Mouse (Mus musculus) neural tube, embryonic 12.5 days (tissue): ENCODE measurements around the gene Prr7. TPM values are rescaled to one million over a fixed set of nuclear protein-coding genes. Genes with fewer than 3 reads are reported as not detected.

Source experiments
- ATAC-seq: fragments of 200-750 bp; cut with Nextera tagmentation; 2 replicates; pipeline ENCODE4 v1.8.0; 2017; ENCODE audit warnings: low read depth, mild to moderate bottlenecking, moderate TSS enrichment, moderate library complexity; ENCODE audit not compliant: low FRiP score
- H3K27ac ChIP-seq: fragments of 300-500 bp; sonication (generic); 2 replicates; pipeline ENCODE4 v1.5.1; 2016
- H3K27me3 ChIP-seq: fragments of 300-500 bp; sonication (generic); replicated peaks from 2 replicates; pipeline ENCODE4 v1.6.1; 2016; ENCODE audit warnings: mild to moderate bottlenecking
- H3K36me3 ChIP-seq: fragments of 300-500 bp; sonication (generic); 2 replicates; pipeline ENCODE4 v1.6.1; 2016; ENCODE audit warnings: mild to moderate bottlenecking
- H3K4me1 ChIP-seq: fragments of 300-500 bp; sonication (generic); 2 replicates; pipeline ENCODE4 v1.6.1; 2016
- H3K4me2 ChIP-seq: fragments of 300-500 bp; sonication (generic); replicated peaks from 2 replicates; pipeline ENCODE4 v1.6.1; 2016; ENCODE audit warnings: mild to moderate bottlenecking
- H3K4me3 ChIP-seq: fragments of 300-500 bp; sonication (generic); 2 replicates; pipeline ENCODE4 v1.5.1; 2016
- H3K9ac ChIP-seq: fragments of 300-500 bp; sonication (generic); 2 replicates; pipeline ENCODE4 v1.6.1; 2016; ENCODE audit warnings: mild to moderate bottlenecking
- H3K9me3 ChIP-seq: fragments of 300-500 bp; sonication (generic); 2 replicates; pipeline ENCODE4 v1.6.1; 2016; ENCODE audit warnings: mild to moderate bottlenecking
- WGBS: fragments of 180-500 bp; shearing (Covaris S2); methylation state at CpG from one replicate; pipeline ENCODE4 v1.1.7; 2016; 5-methylcytosine and 5-hydroxymethylcytosine counted together
- polyA plus RNA-seq: library from polyadenylated mRNA; unstranded; fragments of >200 nt; fragmentation: Nextera tagmentation; extraction: Ambion mirVana; gene quantifications from 2 replicates; pipeline ENCODE4 v1.2.1, GENCODE M21; 2016

Prr7 gene
- polyA plus RNA-seq, 1 experiment from 2014 or later = 1.8 TPM

- H3K9ac ChIP-seq = peak overlapping the region; percentile 82
- 16% methylated on average over 18 of the region's 18 CpGs for WGBS
Observed at GRCm38 (mm10) chr13:55473076-55473831, 9.2 kb downstream of the Prr7 start.

DNA sequence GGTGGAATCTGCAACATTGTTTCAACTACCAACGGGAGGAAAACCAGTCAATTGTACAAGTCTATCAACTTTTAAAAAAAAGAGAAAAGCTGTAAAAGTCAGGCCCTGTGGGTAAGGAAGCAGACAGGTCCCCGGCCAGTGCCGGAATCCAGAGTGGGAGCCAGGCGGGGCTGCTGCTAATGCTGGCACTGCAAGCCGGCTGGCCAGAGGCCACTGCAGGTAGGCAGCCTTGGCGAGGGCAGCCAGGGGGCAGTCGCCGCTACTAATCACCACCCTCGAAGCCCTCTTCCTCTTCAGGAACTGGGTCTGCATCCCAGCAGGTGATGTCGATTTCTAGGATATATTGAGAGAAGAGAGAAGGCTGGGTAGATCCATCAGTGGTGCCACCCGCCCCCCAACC is 9.9 kb downstream of the Prr7 start:
- Histone ChIP-seq H3K4me3 (no peak overlapping the region), H3K9ac (no peak overlapping the region), H3K36me3 (peaks cover 53% of the 10 kb centered on the region), H3K9me3 (no peaks in the 10 kb centered on the region), H3K27me3 (no peaks in the 10 kb centered on the region), H3K4me1 (peaks cover 75% of the 10 kb centered on the region), H3K4me2 (0 out of 2 replicates have a peak overlapping the region, but pooled peaks have one; percentile 96), H3K27ac (no peak overlapping the region)
- 58% methylated on average over 11 of the region's 11 CpGs for WGBS
- ATAC-seq = no peak

More at GRCm38 (mm10) chr13:55473076-55473831, 9.2 kb downstream of the Prr7 start:
- Histone ChIP-seq H3K9me3 (no peaks in the 10 kb centered on the region), H3K36me3 (peaks cover 48% of the 10 kb centered on the region), H3K4me3 (peak overlapping the region; percentile 52), H3K27ac (peak overlapping the region; percentile 86), H3K27me3 (no peaks in the 10 kb centered on the region), H3K4me2 (peak overlapping the region; percentile 96), H3K4me1 (peaks cover 76% of the 10 kb centered on the region)
- ATAC-seq = no peak

DNA sequence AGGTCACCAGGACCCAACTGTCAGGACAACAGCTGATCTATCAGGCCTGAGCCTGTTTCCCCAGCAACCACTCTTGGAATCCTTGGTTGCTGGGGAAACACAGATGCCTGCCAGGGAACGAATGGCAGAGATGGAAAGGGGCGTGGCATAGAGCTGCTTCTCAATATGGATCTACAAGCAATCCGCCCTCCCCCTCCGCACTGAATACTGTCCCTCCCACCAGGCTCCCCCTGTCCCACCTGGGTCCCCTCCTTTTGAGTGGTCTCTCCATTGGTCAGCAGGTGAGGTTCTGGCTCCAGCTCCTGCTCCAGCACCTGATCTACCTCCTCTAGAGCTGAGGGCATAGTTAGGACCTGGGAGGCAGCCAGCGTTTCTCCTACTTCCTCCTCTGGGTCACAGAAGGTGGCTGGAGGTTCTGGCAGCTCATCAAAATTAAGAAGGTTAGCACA is 10.6 kb downstream of the Prr7 start:
- 22% methylated on average over 5 of the region's 5 CpGs for WGBS
- H3K9ac ChIP-seq = peak overlapping the region; percentile 2; the same call in 1 of the 2 replicates
- H3K4me1 ChIP-seq = peaks cover 69% of the 10 kb centered on the region
- peak overlapping the region; percentile 10; the same call in 1 of the 2 replicates for H3K4me2 ChIP-seq
- H3K4me3 ChIP-seq = no peak overlapping the region
- H3K27ac ChIP-seq = no peak overlapping the region
- H3K27me3 ChIP-seq = no peaks in the 10 kb centered on the region
- no peaks in the 10 kb centered on the region for H3K9me3 ChIP-seq
- H3K36me3 ChIP-seq = peaks cover 60% of the 10 kb centered on the region
- ATAC-seq = no peak

DNA sequence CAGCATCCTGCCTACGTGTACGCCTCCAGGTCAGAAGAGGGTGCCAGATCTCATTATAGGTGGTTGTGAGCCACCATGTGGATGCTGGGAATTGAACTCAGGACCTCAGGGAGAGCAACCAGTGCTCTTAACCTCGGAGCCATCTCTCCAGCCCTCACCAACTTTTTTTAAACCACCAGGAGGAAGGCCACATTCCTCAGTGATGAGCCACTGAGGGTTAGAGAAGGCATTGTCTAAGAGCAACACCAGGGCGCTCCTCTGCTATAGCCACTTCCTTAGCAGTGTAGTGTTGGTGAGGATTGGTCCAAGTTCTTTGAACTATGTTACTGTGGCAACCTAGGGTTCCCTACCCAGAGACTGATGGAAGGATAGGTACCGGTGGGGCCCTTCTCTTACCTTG is 11.7 kb downstream of the Prr7 start:
- Histone ChIP-seq H3K9me3 (no peaks in the 10 kb centered on the region), H3K27ac (no peak overlapping the region), H3K4me2 (no peak overlapping the region), H3K4me3 (no peak overlapping the region), H3K36me3 (peaks cover 71% of the 10 kb centered on the region), H3K9ac (0 out of 2 replicates have a peak overlapping the region, but pooled peaks have one; percentile 26), H3K27me3 (no peaks in the 10 kb centered on the region), H3K4me1 (peaks cover 58% of the 10 kb centered on the region)
- 94% methylated on average over 5 of the region's 5 CpGs for WGBS
- no peak for ATAC-seq

DNA sequence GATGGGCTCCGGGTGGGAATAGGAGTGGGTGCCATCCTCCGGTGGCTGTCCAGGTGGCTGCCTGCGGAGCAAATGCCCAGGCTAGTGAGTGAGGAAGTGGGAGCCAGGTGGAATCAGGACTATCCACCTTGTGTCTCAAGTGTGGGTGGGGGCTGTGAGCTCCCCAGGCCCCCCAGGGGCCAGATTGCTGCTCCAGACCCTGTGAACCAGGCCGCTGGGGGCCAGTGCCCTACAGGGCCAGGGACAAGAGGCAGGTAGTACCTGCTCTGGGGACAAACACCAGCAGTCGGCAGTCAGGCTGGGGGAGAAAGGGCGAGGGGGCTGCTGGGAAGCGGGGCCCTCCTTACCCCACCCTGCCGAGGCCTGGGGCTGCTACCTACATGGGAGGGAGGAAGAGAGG is 12.2 kb downstream of the Prr7 start:
- Histone ChIP-seq H3K36me3 (peaks cover 76% of the 10 kb centered on the region), H3K27me3 (no peaks in the 10 kb centered on the region), H3K4me2 (no peak overlapping the region), H3K4me1 (peaks cover 53% of the 10 kb centered on the region), H3K4me3 (0 out of 2 replicates have a peak overlapping the region, but pooled peaks have one; percentile 5), H3K27ac (no peak overlapping the region; the same call in 1 of the 2 replicates), H3K9me3 (no peaks in the 10 kb centered on the region), H3K9ac (peak overlapping the region; percentile 26; the same call in 1 of the 2 replicates)
- 94% methylated on average over 8 of the region's 8 CpGs for WGBS
- ATAC-seq = no peak

GRCm38 (mm10) chr13:55477492-55477891 is 13.4 kb downstream of the Prr7 start:
- Histone ChIP-seq H3K36me3 (peaks cover 89% of the 10 kb centered on the region), H3K4me3 (no peak overlapping the region), H3K9me3 (no peaks in the 10 kb centered on the region), H3K9ac (no peak overlapping the region), H3K4me2 (no peak overlapping the region), H3K27ac (no peak overlapping the region), H3K27me3 (no peaks in the 10 kb centered on the region), H3K4me1 (peaks cover 47% of the 10 kb centered on the region)
- 69% methylated on average over 16 of the region's 16 CpGs for WGBS
- ATAC-seq = no peak

DNA sequence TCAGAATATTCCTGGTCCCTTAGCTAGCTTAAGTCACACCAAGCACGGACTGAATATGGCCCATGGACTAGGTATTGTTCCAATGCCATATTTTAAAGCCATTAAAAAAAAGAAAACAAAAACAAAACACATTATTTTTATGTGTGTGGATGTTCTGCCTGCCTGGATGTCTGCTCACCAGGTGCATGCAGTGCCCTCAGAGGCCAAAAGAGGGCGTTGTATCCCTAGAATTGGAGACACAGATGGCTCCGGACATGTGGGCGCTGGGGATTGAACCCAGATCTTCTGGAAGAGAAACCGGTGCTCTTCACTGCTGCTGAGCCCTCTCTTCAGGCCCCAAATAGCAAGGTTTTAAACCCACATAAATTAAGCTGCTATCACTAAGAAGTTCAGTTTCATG is 14.0 kb downstream of the Prr7 start:
- peaks cover 94% of the 10 kb centered on the region for H3K36me3 ChIP-seq
- no peak for ATAC-seq
- peaks cover 47% of the 10 kb centered on the region for H3K4me1 ChIP-seq

GRCm38 (mm10) chr13:55479008-55479407 is 14.9 kb downstream of the Prr7 start:
- Histone ChIP-seq H3K9ac (no peak overlapping the region), H3K9me3 (no peaks in the 10 kb centered on the region), H3K4me3 (no peak overlapping the region), H3K27me3 (no peaks in the 10 kb centered on the region), H3K27ac (no peak overlapping the region), H3K4me1 (peaks cover 48% of the 10 kb centered on the region), H3K36me3 (peaks cover 91% of the 10 kb centered on the region), H3K4me2 (no peak overlapping the region)
- no peak for ATAC-seq
- 85% methylated on average over 7 of the region's 7 CpGs for WGBS

More for the DNA sequence above, 14.0 kb downstream of the Prr7 start:
- no peak overlapping the region for H3K9ac ChIP-seq
- 45% methylated on average over 5 of the region's 5 CpGs for WGBS
- H3K27ac ChIP-seq = no peak overlapping the region
- H3K4me3 ChIP-seq = no peak overlapping the region
- no peak overlapping the region for H3K4me2 ChIP-seq
- H3K9me3 ChIP-seq = no peaks in the 10 kb centered on the region
- no peaks in the 10 kb centered on the region for H3K27me3 ChIP-seq

DNA sequence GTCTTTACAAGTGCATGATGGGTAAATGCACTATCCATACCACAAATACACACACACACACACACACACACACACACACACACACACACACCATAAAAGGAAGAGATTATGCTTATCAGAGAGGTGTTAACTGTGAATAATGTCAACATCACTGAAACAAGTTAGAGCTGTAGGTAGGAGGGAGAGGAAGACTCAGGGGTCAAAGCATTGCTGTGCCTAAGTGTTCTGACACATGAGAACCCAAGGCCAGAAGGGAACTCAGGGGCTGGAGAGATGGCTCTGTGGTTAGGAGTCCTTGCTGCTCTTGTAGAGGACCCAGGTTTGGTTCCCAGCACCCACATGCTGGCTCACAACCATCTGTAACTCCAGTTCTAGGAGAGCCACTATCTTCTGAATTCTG is 15.9 kb downstream of the Prr7 start:
- H3K36me3 ChIP-seq = peaks cover 82% of the 10 kb centered on the region
- H3K4me3 ChIP-seq = no peak overlapping the region
- H3K4me1 ChIP-seq = peaks cover 48% of the 10 kb centered on the region
- no peak overlapping the region for H3K4me2 ChIP-seq
- ATAC-seq = no peak
- H3K27me3 ChIP-seq = no peaks in the 10 kb centered on the region
- H3K9me3 ChIP-seq = no peaks in the 10 kb centered on the region
- H3K9ac ChIP-seq = no peak overlapping the region
- H3K27ac ChIP-seq = no peak overlapping the region

GRCm38 (mm10) chr13:55482542-55482941 is 18.5 kb downstream of the Prr7 start:
- H3K4me2 ChIP-seq = peak overlapping the region; percentile 91
- no peak overlapping the region; the same call in 1 of the 2 replicates for H3K4me3 ChIP-seq

DNA sequence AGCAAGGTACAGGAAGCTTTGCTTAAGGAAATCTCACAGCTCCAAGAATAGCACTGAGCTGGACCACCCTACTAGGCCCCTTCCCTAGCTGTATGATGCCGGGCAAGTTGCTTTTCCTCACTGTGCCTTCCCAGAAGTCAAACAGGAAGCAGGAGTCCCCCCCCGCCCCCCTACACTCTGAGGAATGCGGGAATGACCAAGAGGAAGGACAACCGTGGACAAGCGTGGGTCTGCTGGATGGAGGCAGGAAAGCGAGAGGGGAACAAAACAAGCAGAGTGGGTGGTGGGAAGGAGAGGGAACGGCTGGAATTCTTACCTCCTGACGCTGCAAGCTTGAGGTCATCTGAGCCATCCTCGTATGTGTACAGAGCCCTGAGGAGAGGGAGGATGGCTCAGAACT is 19.0 kb downstream of the Prr7 start:
- Histone ChIP-seq H3K27ac (no peak overlapping the region; the same call in 1 of the 2 replicates), H3K36me3 (peaks cover 54% of the 10 kb centered on the region), H3K4me2 (peak overlapping the region; percentile 91), H3K9me3 (no peaks in the 10 kb centered on the region), H3K27me3 (no peaks in the 10 kb centered on the region), H3K4me1 (peaks cover 50% of the 10 kb centered on the region), H3K9ac (peak overlapping the region; percentile 42; the same call in 1 of the 2 replicates), H3K4me3 (peak overlapping the region; percentile 96)
- 46% methylated on average over 9 of the region's 9 CpGs for WGBS
- no peak for ATAC-seq

More at GRCm38 (mm10) chr13:55482542-55482941, 18.5 kb downstream of the Prr7 start:
- Histone ChIP-seq H3K36me3 (peaks cover 60% of the 10 kb centered on the region), H3K9me3 (no peaks in the 10 kb centered on the region), H3K4me1 (peaks cover 49% of the 10 kb centered on the region), H3K27ac (no peak overlapping the region), H3K9ac (no peak overlapping the region), H3K27me3 (no peaks in the 10 kb centered on the region)
- ATAC-seq = no peak
- 84% methylated on average over 7 of the region's 7 CpGs for WGBS

- H3K4me1 ChIP-seq = peaks cover 54% of the 10 kb centered on the region
- H3K36me3 ChIP-seq = peaks cover 51% of the 10 kb centered on the region
Observed at GRCm38 (mm10) chr13:55483593-55483992, 19.5 kb downstream of the Prr7 start.

More at GRCm38 (mm10) chr13:55483593-55483992, 19.5 kb downstream of the Prr7 start:
- peak; percentile 70 for ATAC-seq
- no peak overlapping the region for H3K27ac ChIP-seq
- H3K9ac ChIP-seq = peak overlapping the region; percentile 100; the same call in 1 of the 2 replicates
- no peaks in the 10 kb centered on the region for H3K27me3 ChIP-seq
- no peaks in the 10 kb centered on the region for H3K9me3 ChIP-seq
- H3K4me3 ChIP-seq = peak overlapping the region; percentile 96
- 20% methylated on average over 15 of the region's 15 CpGs for WGBS
- H3K4me2 ChIP-seq = peak overlapping the region; percentile 91
